Mouse (Mus musculus) testis, adult 2 months (tissue): ENCODE data around the gene Ttc7.

ENCODE experiments used
- CTCF ChIP-seq: fragments of 200-500 bp; IDR thresholded peaks from 2 replicates; pipeline ENCODE4 v1.5.1; 2012; ENCODE audit warnings: low read depth, mild to moderate bottlenecking, inconsistent platforms, low read length, moderate library complexity; ENCODE audit not compliant: control insufficient read depth, insufficient read depth, insufficient replicate concordance
- POLR2A ChIP-seq: fragments of 200-500 bp; IDR thresholded peaks from 2 replicates; pipeline ENCODE4 v1.6.1; 2012; ENCODE audit warnings: low read depth, mild to moderate bottlenecking, inconsistent platforms, low read length, moderate library complexity; ENCODE audit not compliant: control insufficient read depth

- TF ChIP-seq CTCF: no peak
- TF ChIP-seq POLR2A: no peak
These were observed 96.5 kb downstream of the Ttc7 start for GRCm38 (mm10) chr17:87379160-87379624.
